Mouse (Mus musculus) right cerebral cortex, postnatal 36 days (tissue): Measurements from ENCODE around the gene Slc40a1.

Experiments used
- DNase-seq, 2 experiments: peaks; one replicate each; pipeline ENCODE4 v3.0.0; 2022; ENCODE audit warnings: low spot score in 2 of 2, mixed read lengths in 1 of 2

The Slc40a1 gene

DNA sequence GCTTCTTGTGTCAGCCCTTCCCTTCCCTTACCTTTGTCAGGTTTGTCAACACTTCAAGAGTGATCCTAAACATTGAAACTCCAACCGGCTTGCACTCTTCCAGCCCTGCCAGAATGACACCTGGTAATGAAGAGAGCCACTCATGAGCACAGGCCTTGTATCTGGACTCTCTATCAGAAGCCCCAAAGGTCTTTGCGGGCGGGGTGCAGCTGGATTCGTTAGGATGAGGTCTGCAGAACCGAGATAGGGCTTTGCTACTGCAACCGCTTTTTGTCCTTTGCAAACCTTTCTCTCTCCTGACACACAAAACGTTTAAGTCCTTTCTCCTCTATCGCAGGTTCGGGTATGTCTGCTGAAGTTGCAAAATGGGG lies at the start of gene Slc40a1:
Gene Slc40a1, minus strand, starts transcription at position 131 of the 371 bp plus-strand sequence.
- DNase-seq = no peak

DNA sequence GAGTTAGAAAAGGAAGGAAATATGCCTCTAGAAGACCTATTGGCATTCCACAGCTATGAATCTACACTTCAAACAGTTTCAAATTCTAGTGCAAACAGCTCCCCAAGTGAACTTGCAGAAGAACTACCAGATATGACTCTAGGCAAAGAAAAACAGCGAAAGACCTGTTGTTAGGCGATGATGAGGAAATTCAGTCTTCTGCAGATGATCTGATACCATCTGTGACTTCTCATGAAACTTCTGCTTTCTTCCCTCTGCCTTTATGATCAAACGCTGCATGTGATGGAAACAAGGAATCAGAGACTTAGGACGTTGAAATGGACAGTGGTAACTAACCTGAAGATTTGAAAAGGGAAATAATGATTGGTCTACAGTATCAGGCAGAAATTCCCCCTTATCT lies 45.0 kb upstream of the Slc40a1 start:
- no peak for DNase-seq

DNA sequence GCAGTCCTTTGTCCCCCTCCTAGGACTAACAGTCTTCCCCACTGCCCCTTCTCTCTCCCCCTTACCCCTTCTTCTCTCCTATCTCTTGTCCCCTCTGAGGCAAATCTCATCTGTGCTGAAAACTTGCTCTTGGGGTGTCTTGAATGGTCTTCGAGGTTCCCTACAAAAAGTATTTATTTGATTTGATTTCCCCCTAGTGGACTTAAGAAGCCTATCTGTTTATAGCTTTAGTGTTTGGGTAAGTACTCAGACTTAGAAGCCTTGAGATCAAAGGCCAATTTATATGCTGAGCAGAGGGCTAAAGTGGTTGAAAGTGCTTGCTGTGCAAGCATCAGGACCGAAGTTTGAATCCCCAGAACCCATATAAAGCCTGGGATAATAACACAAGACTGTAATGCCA lies 22.7 kb upstream of the Slc40a1 start:
- no peak for DNase-seq

DNA sequence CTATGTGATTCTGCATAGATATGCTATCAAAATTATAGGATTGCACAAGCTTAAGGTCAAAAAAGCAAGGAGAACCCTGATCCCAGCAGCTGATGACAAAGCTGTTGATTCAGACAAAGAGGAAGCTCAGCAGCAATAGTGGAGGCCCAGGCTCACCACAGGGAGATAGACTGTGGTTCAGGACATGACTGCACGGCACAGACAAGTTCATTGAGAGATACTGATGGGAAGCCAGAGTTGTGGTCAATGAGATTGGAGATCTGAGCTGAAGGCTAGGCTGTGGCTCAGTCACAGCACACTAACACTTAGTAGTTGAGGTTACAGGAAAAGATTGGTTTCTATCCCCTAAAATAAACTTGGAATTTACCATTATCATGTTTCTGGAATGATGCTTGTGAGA lies 21.5 kb upstream of the Slc40a1 start:
- no peak for DNase-seq

DNA sequence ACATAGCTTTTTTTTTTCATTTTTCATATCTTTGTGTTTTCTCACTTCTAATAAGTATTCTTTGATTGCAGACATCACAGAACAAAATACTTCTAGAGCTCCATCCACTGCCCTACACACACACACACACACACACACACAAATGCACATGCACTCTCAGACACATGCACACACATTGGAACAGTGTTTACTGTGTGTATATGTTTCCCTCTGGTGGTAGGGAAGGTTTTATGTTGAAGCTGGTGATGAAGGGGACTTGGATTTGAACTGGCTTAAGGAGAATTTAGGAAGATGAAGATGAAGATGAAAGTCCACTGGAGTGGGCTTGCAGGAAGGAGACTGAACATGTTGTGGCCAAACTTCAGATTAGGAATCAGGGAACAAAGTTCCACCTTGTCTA lies 4.8 kb upstream of the Slc40a1 start:
- DNase-seq = no peak

DNA sequence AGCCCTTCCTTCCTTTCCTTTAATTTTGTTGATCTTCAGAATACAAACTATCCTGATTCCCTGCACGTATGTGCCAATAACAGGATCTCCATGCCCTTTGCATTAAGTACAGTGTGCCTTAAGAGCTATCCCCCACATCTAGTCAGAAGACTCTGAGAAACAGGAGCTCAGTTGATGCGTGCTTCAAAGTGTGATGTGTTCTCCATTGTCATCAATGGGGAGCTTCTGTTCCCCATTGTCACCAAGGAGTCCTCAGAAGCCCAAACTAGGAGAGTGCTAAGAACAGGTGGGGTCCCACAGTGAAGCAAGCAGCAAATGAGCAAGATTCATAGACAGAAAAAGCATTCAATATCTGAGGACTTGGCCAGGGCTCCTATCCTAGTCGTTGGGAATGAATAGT lies 588 bp upstream of the Slc40a1 start:
- no peak for DNase-seq

DNA sequence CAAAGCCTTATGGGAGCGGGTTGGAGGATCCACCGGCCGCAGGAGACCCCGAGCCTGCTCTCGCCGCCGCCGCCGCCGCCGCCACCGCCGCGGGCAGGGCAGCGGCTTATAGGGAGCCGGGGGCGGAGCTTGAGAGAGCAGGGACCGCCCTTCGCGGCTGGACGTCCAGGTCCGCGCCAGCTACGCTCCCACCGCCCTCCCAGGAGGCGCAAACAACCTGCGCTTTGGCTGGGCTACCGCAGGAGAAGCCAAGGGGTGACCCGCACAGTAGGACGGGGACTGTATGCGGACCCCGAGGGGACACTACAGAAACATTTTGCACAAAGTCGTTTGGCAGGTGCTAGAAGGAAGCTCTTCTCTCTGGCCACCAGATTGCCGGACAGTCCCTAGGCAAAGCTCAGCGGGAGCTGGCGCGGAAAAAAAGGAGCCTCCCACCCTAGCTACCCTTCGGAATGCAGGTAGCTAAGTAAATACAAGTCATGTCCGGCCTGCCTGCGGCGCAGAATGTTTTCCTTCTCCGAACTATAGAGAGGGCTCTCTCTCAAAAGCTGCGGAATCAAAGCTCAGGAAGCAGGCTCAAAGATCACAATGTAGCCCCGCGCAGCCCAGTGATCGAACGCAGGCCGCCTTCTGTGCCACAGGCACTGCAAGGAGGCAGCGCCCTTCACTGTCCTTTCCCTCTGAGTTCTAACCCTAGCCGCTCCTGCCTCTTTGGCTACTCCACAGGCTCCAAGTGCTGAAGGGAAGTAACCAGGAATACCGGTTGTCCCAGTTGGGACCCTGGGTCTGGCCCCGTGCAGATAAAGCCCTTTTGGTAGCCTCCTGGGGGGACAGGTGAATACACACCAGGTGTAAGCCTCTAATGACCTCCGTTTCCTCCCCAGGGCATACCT lies 577 bp downstream of the Slc40a1 start:
- DNase-seq = peak; percentile 44 to 55

DNA sequence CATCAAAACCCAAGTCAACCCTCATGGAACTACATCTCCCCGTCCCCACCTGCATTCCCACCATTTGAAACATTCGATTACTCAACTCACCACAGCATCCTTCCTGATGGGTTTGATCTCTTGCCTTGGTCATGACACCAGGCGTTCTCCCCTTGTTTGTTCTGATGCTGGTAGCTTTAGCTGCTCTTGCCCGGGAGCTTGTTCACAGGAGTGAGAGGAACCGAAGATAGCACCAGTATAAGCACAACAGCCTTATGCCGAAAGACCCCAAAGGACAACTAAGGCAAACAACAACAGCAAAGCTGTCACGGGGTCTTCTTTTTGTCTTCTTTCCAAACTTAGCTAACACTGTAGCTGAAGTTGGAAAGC lies 1.2 kb downstream of the Slc40a1 start:
- no peak for DNase-seq

DNA sequence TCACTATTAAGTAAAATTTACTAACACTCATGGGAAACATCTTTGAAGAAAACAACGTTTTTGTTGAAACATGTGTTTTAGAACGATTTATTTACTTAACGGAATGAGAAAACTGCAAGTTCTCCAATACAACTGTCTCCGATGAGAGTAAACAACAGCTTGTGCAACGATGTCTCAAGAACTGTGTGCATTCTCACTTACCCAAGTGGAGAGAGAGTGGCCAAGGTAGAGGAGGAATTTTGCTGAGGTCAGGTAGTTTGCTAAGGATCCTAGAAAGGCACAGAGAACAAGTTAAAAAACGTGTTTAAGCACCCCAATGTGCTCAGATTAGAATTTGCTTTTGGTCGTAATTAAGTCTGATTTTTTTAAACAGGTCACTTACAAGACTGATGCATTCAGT lies 1.8 kb downstream of the Slc40a1 start:
- no peak for DNase-seq

DNA sequence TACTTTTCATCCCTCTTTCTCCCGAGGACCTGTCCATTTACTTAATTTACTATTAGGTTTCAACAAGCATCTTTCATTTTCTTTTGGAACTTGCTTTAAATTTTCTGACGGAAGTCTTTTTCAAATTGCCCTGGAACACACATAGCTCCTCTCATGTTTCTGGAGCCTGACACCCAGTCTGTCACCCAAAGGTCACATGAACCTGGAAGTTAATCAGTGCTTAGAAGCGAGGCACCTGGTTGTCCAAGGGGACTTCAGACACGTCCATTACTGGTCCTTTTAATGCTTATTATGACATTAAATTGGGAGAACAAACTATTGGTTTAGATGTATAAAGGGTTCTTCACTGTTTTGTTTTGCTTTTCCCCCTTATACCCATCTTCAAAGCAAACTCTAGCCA lies 3.0 kb downstream of the Slc40a1 start:
- no peak for DNase-seq

DNA sequence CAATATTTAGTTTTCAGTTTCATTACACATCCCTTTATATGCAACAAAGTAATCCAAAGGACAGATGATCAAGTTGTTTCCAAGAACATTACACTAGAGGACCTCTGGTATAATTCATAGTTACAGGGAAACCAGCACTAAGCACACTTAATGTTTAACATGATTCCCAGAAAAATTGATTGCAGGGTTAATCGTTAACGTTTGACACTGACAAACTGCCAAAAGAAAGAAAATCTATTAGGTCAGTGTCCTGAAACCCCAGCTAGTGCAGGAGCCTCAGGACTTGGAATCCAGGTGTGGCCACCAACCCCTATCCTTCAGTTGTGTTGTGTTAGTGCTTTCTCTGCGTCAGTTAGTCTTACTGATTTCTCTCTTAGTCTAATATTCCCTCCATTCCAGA lies 5.6 kb downstream of the Slc40a1 start:
- DNase-seq = no peak

DNA sequence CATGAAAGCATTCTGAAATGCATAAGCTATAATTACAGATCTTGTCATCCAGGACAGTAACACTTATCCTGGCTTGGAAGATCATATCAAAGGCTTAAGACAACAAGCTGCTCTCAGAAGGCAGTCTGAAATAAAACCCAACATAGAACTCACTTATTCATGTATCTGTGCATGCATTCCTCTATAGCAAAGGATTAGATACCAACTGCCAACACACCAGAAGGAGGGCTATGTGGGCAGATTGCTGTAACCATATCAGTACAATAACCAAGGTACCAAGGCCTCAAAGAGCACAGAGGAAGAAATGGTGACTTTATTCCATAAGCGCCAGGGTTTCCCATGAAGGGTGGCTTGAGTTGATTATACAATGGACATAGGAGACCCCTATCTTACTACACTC lies 6.6 kb downstream of the Slc40a1 start:
- DNase-seq = no peak

DNA sequence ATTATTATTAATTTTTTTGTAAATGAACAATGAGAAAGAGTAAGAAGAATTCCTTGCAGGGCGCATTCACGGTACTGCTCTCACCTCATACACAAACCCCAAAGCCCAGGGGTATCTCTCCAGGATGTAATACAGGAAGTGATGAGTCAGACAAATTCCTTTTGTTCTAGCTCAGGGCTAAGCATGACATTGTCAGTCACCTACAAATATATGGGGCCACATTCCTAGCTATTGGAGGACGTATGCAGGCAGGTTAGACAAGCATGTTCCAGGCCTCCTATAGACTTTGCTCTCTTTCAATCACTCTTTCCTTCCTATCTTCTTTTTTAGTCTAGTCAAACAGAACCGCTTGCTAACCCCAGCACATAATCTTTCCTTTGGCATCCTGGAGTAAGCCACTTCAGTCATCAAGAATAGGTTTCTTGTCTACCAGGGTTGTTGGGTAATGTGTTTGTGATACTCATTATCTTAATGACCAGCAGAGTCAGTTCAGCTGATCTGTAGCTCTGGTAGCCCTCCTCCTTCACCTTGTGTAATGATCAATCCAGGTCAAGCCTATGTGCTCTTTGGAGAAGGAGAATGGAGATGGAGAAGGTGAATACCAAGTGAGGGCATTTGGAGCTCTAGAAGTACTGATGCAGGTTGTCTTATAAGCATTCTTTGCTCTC lies 9.1 kb downstream of the Slc40a1 start:
- no peak for DNase-seq

DNA sequence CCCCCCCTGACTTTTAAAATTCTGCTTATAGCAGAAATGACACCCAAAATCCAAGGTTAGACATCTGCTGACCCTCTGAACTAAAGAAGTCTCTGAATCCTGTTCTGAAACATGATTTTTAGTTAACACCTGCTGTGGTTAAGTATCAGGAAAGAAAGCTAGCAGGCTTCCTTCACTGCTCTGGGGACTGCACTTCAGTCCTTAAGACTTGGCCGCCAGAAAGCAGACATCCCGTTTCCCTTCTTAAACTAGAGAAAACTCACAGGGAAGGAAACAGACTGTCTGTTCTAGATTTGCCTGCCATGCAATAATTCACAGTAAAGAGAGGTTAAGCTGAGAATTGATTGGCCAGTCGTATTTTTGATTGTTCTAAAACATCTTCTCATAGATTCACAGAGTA lies 10.1 kb downstream of the Slc40a1 start:
- no peak for DNase-seq

DNA sequence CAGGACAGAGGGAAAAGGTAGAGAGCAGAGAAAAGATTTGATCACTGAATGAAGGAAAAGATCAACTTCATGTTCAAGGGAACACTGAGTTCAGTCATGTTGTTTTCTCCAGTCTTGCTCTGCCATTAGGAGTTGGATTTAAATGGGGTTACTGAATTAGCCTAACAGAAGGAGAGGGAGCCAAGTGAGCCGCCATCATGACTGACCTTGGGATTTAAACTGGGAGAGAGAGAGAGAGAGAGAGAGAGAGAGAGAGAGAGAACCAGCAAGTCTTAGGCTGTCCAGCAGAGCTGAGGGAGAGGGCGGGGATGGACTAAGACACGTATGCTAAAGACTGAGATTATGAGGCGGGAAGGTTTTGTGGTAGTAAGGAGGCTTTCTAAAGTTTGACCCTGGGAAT lies 12.1 kb downstream of the Slc40a1 start:
- DNase-seq = no peak

DNA sequence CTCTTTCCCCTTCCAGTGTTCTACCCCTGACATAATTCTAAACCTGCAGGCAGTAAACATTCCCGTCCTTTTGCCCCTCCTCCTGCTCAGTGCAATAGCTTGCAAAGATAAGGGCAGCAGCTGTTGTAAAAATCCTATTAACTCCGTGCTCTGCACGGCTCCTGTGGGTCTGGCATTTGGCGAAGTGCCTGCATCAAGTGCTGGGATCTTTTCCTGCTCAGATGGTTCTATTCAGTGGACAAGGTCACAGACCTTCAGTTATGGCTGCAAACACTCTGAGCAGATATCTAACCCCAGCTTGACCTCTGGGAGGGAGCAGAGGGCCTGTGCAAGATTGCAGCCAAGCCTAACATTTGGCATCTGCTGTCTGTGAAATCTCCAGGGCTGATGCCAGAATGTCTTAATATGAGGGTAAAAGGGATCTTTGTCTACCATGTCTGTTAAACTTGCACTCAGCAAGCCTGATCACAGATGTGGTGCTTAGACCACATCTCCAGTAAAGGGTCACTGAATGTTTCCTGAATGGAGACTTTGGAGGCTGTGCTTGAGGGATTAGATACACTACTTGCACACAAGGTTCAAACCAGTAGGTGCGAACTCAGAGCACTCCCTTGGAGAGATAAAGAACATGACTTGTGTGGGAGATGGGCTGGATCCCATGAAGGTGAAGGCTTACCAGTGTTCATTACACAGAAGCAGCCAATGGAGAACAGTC lies 21.1 kb downstream of the Slc40a1 start:
- DNase-seq = no peak

DNA sequence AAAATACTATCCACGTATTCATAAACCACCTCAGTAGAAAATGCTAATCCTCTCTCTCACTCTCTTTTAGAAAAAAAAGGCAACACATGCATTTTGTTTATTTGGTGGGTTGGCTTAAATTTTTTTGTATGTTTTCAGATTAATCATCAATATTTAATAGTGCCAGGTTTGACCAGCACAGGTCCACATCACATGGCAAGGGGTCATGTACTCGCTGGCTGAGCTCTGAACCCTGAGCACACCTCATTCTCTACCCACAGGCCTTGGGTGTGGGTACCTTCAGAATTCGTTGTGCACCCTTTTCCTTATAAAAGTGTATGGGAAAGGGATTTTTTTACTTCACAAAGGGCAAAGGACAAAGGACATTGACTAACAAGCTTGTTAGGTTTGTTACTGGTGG lies 22.2 kb downstream of the Slc40a1 start:
- DNase-seq = no peak

DNA sequence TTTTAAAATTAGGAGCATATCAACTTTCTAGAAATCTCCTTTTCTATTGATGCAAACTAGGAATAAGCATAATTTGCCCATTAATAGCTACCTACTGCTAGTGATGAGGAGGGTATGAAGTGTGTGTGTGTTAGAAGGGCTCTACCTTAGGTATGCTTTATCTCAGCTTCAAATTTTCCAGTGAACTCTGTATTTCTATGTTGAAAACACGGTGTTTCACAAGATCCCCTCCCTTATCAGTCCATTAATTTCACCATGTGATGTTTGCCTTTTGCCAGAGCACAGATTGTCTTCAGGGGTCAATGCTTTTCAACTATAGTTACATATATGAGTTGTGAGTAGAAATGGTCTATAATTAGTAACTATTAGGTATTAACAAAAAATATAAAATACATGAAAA lies 28.3 kb downstream of the Slc40a1 start:
- no peak for DNase-seq

DNA sequence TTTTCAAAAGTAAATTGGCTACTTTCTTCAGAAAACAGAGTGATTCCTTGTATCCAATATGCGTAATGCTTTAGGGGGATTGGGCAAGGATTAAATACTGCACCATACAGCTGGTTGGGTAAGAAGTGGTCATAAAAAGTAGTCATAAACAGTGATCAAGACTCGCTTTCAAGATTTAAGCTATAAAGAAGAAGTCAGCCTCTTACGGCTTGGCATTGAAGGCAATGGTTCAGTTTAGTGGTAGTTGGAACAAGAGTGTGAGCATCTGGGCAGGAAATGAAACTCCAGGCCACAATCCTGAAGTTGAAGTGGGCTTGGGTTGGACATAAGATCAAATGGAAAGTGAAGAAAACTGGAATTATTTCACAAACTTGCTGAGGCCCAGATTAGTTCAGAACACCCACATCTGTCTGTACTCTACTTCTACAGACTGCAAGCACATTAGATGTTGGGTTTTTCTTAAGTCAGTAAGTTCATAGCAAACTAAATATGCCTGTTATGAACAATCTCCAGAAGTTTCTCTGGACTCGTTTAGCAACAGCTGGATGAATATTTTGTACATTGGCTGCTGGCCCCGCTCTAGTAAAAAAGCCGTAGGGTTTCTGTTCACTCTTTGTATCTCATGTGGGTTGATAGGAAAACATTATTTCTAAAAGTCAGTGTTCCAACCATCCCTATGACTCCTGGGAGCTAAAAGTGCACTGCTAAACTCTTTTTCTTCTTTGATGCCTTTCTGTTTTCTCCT lies 32.0 kb downstream of the Slc40a1 start:
- no peak for DNase-seq

DNA sequence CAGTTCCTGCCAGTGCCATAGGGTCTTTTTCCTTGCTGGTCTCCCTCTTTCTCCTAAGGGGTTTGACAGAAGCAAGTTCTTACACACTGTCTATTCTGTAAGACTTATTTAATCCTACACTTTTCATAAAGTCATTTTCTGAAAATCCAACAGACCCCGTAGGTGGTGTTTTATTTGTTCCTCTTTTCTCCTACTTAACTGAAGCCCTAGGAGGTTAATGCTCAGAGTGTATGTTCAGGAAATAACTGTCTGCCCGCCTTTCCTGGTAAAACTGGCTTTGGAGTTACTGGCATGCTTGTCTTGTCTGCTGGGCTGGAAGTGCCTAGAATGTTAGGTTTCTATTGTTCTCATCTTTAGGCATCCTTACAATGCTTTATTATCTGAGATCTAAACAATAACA lies 34.3 kb downstream of the Slc40a1 start:
- no peak for DNase-seq

DNA sequence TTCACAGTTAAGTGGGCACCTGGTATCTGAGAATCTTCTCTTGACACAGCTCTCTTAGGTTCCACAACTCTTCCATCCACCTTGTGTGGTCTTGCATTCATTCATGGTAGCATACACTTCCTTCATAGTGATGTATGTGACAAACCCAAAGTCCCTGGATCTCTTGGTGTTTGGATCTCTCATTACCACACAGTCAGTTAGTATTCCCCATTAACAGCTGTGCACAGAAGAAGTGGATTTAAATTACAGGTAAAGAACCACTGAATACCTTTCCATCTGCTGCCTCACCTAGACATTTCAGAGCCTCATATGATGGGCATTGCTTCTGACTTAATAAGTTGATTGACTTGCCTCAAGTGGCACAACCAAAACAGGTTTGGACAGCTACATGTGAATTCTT lies 36.1 kb downstream of the Slc40a1 start, which contains the start of gene Gm5269:
Gene Gm5269, minus strand, starts transcription at position 101 of the 400 bp plus-strand sequence.
- no peak for DNase-seq

DNA sequence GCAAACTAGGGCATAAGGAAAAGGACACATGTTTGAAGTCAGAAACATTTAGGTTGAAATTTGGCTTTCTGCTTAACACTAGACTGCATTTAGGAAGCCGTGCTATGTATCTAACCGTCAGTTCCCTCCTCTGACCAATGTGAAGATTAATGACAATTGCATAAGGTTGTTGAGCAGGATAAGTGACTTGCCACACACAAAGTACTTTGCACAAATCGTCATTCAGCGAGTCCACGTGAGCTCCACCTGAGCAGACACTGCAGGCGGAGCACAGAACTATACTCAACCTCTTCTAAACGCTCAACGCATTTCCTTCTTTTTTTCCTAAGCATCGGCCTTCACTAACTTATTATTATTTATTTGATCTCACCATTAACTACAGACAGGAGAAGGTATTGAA lies 39.5 kb downstream of the Slc40a1 start:
- no peak for DNase-seq
